Mouse (Mus musculus) cerebellum, adult 2 months (tissue): ENCODE data around the gene Fhad1.

Experiments used
- CTCF ChIP-seq: fragments of 200-500 bp; IDR thresholded peaks from 2 replicates; pipeline ENCODE4 v1.5.1; 2011; ENCODE audit warnings: low read depth, mild to moderate bottlenecking, control low read depth, low read length, moderate library complexity, borderline replicate concordance; ENCODE audit not compliant: insufficient read depth
- POLR2A ChIP-seq: fragments of 200-500 bp; IDR thresholded peaks from 2 replicates; pipeline ENCODE4 v1.6.1; 2011; ENCODE audit warnings: low read length, control low read depth, borderline replicate concordance; ENCODE audit not compliant: insufficient read depth

- no peak for TF ChIP-seq POLR2A
- TF ChIP-seq CTCF, result no peak
These were observed 152.0 kb downstream of the Fhad1 start for GRCm38 (mm10) chr4:141862867-141863266.
